Mouse (Mus musculus) A20 (cell line): ENCODE results near the gene Defb48.

Experiments
- DNase-seq: peaks from one replicate; pipeline ENCODE4 v3.0.0-alpha.2; 2011; ENCODE audit warnings: low read depth, low spot score

Gene Defb48

GRCm38 (mm10) chr14:62984410-62984809 lies at the start of gene Defb48:
Gene Defb48, minus strand, starts transcription at chr14:62984510.
- DNase-seq: no peak

- no peak for DNase-seq
These were observed 36.3 kb upstream of the Defb48 start for GRCm38 (mm10) chr14:63020524-63021156.

DNA sequence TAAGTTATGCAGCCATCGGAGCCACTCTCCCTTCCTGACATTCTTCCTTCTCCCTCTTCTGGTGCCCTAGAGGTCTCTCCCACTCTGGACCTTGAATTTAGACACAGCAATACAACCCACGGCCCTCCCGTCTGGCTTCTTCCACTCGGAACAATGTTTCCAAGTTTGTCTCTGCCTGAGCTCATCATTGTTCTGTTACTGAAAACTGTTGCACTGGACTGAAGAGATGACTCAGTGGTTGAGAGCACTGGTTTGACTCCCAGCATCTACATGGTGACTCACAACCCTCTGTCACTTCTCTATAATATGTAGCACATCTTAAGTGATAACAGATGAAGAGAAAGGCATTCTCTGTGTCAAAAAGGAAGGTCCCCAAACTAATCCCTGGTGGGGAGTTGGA lies 30.4 kb upstream of the Defb48 start:
- DNase-seq: no peak

DNA sequence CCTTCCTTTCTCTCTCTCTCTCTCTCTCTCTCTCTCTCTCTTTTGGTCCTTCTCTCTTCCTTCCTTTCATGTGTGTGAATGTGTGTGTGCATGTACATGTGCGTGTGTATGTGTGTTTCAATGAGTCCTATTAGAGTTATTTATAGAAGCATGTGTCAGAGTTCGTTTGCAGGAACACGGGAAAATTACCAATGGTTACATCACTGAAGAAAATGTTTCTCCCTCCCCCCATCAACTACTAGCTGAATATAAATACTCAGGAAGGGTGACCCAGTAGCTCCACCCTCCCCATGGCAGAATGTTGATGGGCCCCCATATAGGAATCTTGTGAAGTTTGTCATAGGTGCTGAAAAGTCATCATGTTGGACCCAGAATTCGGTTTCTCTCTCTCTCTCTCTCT lies 28.8 kb upstream of the Defb48 start:
- DNase-seq: no peak

DNA sequence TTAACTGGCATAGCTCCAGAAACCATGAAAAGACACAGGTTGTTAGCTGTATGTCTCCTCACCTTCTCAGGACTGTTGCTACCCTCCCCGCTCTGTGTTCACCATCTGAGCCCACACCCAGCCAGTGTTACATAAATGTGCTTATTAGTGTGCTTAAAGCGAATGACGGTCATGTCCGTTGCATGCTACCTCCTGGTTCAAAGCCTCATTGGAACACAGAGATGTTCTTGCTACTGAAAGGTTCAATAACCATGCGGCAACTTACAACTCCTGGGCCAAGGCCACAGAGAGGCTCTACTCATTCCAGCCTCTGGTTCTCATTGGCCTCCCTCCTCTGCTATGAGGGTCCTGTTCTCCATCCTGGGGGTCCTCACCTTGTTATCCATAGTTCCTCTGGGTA lies 27.2 kb upstream of the Defb48 start, which contains the start of gene Defb43:
Gene Defb43, plus strand, starts transcription at position 301 of the 400 bp plus-strand sequence.
- DNase-seq: no peak

DNA sequence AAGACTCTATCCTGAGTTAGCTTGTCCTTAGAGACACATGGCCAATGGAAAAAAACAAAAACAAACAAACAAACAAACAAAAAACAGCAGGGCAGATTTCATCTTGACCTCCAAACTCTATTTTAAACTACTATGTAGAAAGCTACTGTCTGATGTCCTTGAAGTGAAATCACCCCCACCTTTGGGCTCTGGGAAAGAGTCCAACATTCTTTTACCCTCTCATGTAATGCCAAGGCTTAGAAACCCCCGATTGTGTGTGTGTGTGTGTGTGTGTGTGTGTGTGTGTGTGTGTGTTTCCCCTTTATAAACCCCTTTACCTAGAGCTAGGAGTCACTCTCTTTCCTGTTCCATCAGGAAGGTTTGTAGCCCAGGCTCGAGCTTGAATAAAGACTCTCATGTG lies 18.3 kb upstream of the Defb48 start:
- no peak for DNase-seq

DNA sequence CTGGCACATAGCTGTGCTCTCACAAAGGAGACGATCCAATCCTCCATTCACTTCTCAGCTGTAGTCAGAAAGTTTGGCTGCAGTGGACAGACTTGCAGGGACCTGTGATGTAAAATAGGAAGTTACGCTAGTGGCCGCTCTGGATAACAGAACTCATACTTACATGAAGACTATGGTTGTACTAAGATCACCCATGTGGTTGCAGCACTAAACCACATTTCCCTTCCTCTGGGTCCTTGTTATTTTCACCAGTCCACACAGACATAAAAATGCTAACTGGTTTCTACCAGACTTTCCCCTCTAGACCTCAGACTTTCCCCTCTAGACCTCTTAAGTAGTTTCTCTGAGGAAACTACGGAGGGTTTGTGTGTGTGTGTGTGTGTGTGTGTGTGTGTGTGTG lies 14.7 kb upstream of the Defb48 start:
- DNase-seq: no peak

DNA sequence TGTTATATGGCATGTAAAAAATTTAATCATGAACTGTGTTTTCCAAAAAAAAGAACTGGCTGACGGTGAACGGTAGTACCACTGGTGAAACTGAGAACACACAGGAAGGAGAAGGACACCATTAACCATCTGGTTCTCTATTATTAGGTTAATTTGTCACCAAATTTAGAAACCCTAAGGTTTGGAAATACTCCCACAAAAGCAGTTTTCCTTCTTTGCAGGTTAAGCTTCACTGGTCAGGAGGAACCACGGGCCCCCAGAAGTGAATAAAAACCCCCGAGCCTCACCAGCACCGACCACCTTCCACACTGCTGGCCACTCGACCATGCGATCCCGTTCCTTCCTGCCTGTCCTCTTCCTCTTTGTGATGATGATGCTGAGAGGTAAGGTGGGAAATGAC lies 13.5 kb upstream of the Defb48 start, which contains the start of gene Defb47:
Gene Defb47, plus strand, starts transcription at position 301 of the 400 bp plus-strand sequence.
- no peak for DNase-seq

DNA sequence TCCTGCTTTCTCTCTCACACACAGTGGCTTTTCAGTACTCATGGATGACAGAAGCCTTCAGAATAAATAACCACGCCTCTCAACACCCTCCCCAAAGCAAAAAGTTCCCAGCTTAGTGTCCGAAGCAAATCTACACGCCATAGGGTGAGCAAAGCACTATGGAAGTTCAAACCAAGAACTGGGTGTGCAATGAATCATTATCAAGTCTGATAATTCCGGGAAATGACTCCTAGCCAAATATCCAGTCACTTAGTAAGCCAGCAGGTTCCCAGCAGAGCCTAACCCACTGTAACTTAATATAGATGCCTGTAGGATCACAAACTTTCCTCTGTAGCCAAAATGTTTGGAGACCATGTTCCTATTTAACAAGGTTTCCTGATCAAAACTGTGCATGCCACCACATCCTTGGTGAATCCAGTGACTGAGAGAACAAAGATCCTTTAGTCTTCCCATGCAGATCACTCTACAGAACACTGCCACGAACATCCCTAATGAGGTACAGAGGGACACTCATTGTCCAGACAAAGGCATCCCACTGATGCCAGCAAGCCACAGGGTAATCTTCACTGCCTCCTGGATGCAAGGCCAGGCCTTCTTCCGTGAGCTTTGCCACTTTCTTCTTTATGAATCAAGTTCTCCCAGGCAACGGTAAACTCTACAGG lies 7.7 kb upstream of the Defb48 start:
- no peak for DNase-seq

GRCm38 (mm10) chr14:62991271-62991670 lies 7.0 kb upstream of the Defb48 start:
- no peak for DNase-seq

DNA sequence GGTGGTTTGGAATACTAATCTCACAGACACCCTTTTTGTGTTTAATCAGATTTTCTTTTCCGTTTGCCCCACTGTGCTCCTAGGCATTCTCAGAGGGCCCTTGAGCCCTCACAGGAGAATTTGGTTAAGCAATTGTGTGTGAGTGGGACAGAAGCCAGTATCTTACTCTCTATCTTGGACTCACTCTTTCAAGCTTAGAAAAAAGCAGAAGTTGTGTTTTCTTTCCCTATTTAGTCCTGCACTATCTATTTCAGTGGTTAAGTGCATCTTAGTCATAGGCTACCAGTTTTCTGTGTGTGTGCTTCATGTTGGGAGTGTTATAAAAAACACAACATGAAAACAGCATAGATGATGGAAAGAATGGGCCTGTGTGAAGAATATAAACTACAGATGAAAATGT lies 4.5 kb downstream of the Defb48 start:
- peak; percentile 42 for DNase-seq

GRCm38 (mm10) chr14:62975046-62975445 lies 9.3 kb downstream of the Defb48 start:
- peak; percentile 45 for DNase-seq

DNA sequence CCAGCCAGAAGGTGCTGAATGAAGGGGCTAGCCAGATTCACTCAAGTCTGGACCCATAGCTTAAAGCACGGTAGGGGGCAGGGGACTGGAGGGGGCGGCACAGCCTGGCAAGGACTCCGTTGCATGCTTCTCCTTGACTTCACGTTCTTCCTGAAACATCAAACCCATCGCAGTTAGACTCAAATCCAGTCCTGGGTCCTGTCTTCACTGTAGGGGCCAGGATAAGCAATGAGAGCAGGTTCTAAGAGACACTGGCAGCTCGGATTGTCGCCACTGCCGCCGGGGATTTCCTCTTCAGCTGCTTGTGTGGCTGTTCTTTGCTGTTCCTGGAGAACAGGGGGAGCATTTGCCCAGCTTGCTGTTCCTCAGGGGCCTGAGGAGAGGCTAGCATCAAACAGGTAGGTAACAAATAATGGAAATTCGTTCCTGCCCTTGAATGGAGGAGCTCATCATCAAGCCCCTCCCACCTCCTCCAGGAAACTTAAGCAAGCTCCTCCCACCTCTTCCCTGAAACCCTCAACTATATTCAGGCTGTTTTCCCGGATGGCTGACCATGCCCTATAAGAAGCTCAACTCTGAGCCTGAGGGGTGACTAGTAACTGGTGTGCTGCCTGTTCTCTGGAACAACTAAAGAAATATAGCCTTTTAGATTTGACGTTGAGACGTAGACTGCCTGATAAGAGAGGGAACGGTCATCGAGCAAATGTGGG lies 18.3 kb downstream of the Defb48 start:
- DNase-seq: no peak

DNA sequence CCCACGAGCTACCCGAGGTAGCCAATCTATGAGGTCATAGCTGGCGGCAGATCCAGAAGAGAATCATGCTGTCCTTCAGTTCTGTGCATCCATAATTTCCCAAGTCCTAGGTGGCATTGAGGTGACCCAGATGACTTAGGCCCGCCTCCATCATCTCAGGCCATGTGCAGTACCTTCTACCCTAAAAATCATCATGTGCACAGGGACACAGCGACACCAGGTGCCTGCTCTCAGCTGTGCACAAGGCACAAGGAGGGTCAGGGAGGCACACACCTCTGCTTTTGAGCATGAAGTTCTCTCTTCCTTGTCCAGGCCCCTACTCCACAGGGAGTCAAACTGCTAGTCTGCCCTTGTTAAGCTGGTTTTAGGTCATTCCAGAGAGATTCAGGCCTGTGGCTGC lies 19.0 kb downstream of the Defb48 start:
- DNase-seq: peak; percentile 23

GRCm38 (mm10) chr14:62963632-62964031 lies 20.7 kb downstream of the Defb48 start:
- DNase-seq: no peak

DNA sequence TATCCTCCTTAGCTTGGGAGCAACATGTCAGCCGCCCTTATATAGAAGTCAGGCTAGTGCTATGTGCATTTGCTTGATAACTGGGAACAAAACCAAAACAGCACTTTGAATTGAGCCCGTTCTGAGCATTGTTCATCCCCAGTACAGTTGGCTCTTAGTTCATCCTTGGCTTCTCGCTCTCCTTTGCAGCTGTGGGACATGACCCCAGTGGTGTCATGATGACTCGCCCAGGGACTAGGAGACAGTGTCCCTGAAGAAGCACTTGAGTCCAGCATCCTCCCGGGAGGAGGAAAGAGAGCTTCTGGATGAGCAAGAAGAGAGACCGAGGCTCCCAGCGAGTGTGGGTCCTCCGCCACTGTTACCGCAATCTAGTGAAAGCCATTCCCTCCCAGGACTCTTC lies 28.2 kb downstream of the Defb48 start:
- DNase-seq: no peak

GRCm38 (mm10) chr14:62946794-62947193 lies 37.5 kb downstream of the Defb48 start:
- DNase-seq: no peak

DNA sequence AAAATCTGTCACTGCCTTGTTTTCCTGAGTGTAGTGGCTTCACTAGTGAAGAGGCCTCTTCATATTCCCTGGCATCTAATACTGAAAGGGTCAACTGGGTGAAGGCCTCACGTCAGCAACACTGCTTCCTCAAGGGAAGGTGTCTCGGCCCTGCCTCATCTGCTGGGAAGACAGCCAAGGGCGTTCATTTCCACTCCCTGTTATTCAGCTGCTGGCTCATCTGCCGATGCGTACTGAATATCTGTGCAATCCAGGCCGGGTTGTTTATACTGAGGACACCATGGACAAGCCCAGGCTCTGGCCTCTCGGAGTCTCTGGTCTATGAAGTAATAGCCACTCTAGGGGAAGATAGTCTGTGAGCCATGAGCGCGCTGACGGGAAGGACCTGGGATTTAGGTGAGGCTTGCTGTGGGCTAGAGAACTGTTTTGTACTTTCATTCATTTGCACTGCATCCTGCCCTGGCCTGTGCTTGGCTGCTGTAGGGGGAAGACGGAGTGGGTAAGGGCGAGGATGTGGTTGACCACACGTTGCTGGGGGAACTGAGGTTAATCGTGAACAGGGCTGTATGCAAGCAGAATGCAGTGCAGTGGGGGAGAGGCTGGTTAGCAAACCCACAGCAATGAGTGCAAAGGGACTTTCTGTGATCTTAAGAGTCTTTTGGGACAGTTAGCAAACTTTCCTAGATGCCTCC lies 43.8 kb downstream of the Defb48 start:
- no peak for DNase-seq

DNA sequence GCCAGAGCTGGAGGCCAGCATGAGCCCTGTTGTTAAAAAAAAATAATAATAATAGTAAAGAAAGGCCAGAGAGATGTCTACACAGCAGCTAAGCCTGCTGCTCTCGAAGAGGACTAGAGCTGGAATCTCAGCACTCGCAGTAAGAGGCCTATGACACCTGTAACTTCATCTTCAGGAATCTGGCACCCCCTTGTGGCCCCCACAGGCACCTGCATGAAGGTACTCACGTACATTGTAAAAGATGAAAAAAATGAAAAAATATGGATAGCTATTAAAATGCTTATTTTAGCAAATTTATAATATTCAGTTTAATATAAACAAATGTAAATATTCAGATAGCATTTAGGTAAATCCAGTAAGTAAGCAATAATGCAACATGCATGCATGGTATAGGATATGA lies 44.9 kb downstream of the Defb48 start:
- DNase-seq: peak; percentile 37

DNA sequence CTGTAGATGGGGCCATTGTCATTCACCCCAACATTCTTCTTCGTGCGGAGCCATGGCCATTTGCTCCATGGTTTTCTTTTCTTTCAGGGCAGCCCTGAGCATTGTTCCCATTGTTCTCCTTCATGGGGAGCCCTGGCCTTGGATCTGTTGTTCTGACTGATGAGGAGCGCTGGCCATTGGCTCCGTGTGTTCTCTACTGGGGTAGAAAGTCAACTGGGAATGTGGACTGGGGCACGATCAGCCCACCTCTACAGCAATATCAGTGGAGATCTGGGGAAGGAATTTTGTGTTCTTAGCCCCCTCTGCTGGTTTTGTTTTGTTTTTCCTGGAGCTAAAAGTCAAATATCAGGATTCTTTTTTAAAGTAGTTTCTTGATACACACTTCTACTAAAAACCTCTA lies 46.6 kb downstream of the Defb48 start:
- DNase-seq: no peak

- DNase-seq: no peak
These were observed 47.5 kb downstream of the Defb48 start for GRCm38 (mm10) chr14:62936631-62937380.
